Mouse (Mus musculus): ENCODE measurements around the gene Sacm1l.

The Sacm1l gene

DNA sequence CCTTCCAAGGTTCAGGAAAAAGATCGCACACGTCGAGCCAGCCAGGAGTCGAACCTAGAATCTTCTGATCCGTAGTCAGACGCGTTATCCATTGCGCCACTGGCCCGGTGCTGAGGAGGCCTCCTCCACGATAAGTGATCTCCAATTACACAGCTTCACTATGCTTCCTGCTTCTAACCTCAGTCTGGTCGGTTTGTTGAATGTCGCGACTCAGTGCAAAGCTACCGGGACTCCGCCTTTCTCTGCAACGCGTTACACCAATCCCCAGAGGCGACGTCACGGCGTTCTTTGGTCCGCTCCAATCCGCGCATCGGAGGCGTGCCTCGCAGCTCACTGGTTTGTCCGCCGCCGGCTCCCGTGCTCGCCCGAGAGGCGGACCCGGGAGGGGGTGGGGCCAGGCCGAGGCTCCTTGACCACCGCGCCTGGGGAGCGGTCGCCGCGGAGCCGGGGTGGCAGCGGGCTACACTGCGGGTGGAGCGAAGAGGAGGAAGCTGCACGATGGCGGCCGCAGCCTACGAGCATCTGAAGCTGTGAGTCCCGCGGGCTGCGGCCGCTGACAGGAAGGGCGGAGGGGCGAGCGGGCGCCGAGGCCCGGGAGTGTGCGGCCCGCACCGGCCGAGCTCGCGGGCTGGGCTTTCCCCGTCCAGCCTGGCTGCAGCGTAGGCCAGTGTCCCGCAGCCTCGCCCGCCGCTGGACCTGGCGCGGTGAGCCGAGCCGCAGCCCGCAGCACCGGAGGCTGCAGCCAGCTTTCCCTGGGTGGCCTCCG is at the start of gene Sacm1l:
Sacm1l (plus strand) TSS at position 368 of the 766 bp plus-strand sequence.
- DNase-seq = peak; percentile 99

DNA sequence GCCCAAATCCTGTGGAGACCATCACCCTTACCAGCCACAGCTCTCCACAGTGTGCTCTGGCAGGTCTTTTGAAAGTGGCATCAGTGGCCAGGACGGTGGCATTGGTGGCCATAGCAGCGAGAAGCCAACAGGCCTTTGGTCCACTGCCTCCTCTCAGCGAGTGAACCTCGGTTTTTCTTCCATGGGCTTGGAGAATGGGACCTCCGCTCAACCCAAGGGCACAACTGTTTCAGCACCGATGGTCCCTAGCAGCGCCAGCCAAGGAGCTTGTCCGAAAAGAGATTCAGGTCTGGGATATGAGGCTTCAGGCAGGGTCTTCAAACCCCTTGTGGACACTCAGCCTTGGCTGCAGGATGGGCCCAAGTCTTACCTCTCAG is 49.7 kb upstream of the Sacm1l start:
- no peak for DNase-seq

DNA sequence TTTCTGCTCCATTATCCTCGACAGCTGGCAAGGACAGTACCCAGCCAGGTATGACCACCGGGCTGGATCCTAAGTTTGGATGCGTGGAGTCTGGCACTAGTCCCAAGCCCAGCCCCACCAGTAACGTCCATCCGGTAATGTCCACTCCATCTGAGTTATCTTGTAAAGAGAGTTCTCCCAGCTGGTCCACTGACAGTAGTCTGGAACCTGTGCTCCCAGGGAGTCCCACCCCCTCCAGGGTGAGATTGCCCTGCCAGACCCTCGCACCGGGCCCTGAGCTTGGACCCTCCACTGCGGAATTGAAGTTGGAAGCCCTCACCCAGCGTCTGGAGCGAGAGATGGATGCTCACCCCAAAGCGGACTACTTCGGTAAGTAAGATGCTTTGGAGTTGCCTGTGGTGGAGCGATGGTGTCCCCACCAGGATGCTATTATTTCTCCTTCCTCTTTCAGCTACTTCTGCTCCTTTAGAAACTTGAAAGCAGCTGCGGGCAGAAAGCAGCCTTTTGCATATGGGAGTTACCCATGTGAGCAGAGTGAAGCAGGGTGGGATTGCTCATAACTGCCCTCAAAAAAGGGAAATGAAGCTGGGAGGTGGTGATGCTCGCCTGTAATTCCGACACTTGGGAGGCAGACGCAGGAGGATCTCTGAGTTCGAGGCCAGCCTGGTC is 49.2 kb upstream of the Sacm1l start:
- DNase-seq = peak; percentile 21

DNA sequence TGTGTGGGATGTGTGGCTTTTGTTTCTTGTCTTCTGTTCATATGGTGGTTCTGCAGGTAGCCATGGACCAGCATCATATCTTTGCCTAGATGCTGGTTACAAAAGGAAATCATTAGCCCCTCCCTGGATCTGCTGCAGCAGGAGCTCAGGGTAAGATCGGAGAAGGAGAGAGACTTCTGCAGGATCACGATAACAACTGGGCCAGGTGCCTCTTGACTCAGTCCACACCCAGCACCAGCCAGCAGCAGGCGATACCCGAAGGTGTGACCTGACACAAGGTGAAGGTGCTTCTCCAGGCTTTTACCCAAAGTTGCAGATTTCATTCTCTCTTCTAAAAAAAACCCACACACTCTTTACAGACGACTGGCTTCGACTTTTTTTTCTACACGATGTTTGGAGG is 48.4 kb upstream of the Sacm1l start:
- no peak for DNase-seq

DNA sequence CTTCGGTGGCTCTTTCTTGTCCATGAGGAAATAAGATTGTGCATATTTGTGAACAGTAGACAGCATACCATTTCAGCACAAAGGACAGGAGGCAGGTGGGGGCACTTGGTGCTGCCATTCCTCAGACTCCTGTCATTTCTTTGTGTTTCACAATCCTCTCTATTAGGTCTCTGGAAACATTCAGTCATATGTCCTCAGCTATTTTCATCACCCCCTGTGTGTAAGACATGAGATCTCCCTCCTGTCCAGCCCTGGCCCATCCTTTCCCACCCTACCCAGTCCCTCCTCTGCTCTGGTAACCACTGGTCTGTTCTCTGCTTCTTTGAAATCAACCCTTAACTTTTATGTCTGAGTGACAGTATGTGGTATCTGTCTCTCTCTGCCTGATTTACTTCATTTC is 46.0 kb upstream of the Sacm1l start:
- DNase-seq = no peak

DNA sequence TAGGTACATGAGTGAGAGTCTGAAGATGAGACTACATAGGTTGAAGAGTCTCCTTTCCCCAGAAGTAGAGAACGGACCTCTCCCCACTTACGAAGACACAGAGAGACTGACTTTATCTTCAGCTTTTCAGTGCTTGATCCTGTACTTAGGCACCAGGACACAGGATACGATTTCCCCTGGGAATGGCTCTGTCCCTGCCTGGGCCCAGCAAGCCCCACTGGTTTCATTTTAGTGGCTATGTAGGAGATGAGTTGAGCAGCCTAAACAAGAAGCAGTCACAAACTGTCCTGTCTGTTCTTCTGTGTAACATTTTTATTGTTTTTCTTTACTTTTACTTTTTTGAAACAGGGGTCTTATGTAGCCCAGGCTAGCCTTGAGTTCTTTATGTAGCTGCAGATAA is 44.7 kb upstream of the Sacm1l start:
- DNase-seq = no peak

DNA sequence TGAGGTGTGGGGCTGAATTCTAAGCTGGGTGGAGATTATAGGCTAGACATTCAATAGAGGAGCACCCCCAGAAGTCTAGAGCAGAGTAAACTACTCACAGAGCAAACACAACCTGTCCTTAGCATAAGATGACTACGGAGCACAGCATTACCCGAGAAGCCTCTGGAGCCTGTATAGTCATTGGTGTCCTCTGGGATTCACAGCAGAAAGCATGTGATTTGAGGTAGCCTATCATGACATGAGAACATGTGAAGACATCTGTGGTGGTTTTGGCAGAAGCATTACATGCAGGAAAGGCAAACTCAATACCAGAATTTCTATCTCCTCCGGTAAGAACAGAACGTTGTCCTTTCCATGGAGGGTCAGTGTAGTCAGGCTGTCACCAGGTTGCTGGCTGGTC is 44.0 kb upstream of the Sacm1l start:
- no peak for DNase-seq

DNA sequence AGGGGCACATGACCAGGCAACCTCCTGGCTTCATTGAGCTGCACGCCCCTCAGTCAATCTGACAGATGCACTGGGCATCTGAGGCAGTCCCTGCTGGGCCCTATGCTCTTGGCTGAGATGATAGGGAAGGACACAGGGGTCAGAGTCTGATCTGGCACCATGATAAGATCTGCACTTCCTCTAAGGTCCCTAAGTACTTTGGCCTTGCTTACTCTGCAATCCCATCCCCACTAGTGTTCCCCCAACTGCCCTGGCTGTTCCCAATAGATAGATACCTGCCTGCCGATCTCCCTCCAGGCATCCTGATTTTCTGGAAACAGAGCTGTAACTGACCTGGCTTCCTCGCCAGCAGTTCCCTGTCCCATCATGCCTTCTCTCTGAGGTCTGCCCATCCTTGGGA is 42.9 kb upstream of the Sacm1l start:
- no peak for DNase-seq

DNA sequence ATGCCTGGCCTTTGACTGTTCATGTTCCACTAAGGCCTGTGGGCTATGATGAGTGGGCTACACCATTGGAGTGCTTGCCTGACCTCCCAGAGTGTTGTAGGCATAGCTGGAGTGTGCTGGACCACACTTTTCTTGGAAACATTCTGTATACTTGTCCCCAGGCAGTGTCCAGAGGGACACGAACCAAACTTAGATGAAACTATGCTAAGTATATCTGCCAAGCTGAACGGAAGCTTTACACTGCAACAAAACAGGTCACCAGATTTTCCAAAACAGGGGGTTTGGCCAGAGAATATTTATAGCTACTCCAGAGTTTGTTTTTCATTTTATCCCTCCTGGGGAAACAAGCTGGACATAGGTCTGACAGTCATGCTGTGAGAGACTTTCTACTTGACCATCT is 40.5 kb upstream of the Sacm1l start:
- DNase-seq = no peak

DNA sequence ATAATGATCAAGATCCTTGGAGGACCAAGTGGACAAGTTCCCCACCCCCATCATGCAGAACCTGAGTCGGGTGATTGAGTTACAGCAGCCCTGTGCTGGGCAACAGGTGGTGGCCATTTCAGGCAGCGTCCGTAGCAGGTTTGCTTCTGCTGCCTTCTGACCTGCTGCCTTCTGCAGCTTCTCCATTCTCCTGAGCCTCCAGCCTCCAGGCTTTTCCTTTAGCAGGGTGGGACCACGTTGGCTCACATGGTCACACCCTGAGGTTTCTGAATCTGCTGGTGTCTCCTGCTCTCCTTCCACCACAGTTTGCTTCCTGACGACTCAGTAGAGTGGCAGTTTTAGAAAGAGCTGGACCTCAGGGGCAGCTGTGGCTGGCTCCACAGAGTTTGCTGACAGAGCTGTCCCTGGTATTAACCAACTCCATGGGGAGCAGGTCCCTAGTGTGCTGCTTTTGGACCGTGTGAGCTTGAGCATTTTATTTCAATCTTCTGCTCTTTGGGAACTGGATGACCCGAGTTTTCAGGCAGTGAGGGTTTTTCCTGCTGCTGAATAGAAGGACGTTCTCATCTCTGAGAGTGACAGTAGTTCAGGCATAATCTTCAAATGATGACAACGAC is 39.7 kb upstream of the Sacm1l start:
- DNase-seq = no peak

DNA sequence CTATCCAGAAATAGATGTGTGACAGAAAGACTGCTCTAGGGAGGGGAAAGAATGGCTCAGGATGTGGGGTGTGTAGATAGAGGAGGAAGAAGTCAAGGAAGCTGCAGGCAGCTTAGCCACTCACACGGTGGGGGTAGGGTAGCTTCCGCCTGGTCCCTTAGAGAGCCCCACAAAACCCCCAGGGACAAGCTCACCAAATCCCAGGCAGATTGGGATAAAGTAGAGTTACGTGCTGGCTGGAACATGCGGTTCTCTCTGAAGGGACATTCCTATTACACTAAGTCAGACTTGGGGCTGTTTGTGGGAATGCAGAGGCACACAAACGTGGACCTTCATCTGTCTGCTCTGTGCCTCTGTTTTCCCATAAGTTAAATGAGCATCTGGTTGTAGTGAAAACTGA is 38.6 kb upstream of the Sacm1l start:
- DNase-seq = no peak

DNA sequence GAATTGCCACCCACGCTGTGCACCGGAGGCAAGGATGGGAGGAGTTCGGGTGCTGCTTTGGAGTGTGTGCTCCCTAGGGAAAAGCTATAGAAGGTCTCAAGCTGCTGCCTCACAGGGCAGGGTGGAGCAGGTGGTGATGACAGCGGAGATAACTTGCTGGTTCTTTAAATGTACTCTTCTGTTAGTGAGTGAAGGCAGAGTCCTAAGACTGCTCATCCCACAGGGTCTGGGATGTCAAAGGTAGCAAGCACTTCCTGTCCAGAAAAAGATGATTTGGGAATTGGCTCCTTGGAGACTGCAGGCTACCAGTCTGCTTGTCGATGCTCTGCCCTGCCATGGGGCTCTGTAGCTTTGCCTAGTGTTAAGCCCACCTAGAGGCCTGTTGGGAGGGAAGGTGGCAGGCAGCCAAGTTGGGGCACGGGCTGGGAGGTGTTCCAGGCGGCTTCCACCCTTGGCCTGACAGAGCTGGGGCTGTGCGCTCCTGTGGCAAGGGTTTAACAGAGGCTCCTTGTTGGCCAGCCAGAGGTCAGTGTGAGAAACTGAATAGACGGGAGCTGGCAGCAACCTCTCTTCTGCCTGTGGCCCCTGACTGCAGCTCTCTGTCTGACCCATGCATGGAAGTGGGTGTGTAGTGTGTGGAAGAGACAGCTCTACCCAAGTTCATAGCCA is 37.5 kb upstream of the Sacm1l start:
- DNase-seq = peak; percentile 53

DNA sequence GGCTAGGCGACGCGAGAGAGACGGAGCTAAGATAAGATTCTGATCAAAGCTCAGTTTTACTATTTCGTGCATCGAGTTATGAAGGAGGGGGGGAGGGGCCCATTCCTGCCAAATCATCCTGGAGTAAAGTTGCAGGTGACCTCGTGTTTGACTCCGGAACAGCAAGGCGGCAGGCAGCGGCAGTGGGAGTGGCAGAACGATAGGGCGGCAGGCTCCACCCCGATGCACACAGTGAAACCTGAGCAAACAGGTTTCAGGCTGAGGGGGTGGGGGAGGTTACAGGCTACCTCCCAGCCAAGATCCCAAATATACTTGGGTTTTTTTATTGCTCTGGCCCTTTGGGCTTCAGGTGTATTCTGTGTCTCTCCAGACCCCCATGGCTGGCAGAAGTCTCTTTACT is 32.9 kb upstream of the Sacm1l start:
- peak; percentile 66 for DNase-seq

DNA sequence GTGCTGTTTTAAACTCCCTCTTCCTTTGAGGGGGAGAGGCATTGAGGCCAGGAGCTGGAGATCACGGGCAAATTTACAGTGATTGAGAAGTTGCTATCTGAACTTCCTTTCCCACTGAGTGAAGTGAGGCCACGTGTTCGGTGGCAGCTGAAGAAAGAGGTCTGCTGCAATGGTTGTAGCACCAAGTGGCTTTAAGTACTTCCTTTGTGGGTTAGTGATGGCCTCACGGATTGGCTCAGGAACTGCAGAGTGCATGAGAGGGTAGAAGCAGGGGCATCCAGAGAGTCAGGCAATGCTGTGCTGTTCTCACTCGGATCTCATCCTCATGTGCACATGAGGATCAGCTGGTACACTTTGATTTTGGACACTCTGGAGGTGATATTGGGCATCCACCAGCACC is 31.7 kb upstream of the Sacm1l start:
- DNase-seq = no peak

DNA sequence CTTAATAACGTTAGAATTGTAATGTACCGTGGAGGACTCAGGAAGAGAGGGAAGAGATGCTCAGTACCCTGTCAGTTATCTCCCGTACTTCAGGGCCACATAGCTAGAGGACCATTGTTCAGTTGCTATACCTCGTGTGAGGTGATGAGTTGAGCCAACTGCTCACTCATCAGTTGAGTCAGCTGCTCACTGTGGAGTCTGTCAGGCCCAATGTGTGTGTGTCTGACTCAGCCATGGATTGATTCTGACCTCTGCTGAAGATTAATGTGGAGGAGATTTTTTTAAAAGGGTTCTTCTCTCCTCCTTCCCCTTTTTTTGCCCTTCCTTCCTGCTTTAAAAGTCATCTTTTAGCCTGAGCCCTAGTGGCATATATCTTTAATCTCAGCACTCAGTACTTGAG is 29.1 kb upstream of the Sacm1l start:
- DNase-seq = no peak

DNA sequence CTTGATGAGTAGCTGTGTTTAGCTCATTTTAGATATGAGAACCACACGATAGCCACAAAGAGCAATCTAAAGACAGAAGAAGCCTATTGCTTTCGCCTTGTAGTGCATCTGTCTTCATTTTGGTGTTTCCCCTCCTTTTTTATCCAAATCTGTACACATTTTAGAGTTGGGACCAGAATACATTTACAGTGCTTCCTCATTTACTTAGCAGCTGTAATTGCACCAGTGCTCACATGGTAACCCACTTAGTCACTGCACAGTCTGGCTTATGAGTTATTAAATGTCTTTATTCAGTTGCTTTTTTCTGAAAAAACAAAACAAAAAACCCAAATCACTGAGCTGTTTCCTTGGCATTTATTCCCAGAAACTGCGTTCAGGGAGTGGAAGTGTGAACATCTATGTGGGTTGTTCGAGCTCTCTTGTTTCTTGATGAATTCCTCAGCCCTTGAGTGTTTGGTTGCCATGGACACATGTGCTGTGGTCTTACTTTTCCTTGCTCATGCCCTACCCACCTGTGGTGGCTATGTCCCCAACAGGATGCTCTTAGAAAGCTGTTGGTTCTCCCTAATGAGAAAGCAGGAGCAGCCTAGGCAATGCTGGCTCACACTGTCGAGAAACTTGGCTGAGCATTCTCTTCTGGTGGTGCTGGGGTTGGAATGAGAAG is 26.3 kb upstream of the Sacm1l start:
- DNase-seq = no peak

DNA sequence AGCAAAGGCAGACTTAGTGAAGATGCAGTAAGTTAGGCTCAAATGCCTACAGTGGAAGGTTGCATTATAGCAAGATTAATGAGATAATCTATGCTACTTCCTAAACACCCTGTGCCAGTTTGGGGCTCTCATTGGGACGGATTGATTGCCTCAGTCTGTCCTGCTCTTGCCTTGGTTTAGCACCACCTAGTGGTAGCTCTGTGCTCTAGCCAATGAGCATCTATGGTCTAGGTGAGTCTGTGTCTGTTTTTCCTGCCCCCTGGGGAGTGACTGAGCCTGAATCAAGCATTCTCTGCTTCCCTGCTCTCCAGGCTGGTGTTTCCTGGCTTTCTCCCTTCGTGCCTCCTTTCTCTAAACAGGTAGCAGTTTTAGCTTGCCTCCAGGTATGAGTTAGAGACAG is 25.2 kb upstream of the Sacm1l start:
- peak; percentile 82 for DNase-seq

DNA sequence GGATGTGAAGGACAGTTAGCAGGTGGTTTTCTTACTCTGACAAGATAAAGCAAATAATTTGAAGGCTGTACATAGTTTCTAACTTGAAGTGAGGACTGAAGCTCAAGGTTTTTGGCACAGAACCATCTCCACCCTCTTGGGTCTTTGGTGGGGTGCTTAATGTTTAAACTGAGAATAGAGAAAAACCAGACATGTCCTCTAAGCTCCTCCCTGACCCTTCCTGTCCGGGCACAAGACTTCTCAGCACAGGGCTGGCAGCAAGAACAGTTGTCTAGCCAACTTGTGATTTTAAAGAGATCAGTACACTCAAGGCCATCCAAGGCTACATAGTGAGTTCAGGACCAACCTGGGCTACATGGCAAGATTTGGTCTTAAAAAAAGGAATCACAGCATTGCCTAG is 24.0 kb upstream of the Sacm1l start:
- peak; percentile 85 for DNase-seq

DNA sequence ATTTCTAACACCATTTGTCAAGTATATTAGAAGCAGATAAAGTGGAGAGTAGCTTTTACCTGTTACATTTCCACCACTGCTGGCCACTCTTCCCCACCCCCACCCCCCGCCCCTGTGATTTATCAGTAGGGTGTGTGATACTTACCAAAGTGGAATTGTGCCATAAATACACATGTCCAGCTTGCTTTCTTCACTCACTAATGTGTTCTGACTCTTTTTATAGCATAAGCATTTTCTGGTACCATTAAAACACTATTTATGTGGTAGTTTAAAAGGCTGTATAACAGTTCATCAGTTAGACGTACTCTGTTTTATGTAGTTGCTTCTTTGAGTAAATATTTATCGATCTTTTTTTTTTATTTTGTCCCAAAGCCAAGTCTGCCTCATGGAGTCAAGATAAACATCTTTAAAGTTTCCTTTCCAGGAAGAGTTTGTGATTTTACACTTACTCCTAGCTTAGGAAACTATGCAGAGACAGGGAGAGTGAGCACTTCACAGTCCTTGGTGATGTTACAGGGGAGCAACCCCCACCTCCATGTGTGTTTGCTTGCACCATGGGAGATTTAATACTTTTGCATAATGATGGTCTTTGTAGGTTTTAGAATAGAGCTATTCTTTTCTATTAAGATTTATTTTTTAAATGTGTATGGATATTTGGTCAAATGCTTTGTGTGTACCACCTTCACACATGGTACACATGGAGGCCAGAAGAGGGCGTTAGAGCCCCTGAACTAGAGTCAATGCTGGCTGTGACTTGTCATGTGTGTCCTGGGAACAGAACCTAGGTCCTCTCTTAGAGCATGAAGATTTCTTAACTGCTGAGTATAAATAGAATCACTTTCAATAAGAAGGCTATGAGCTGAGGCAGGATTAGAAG is 23.1 kb upstream of the Sacm1l start:
- DNase-seq = no peak

DNA sequence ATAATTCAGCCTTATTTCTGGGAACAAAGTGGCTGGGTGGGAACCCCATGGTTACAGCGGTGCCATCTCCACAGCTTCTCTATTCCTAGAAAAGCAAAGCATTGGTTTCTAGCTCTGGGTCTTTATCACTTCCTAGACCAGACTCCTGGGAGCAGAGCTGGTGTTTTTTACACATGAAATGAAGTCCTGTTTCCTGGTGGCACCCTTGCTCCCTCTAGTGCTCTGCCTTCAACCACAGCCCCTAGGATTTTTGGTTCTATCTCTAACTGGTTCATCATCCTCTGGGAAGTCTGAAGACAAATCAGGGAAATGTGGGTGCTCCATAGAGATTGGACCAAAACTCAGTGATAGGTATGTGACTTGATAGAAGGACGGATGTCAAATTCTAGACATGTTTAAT is 22.2 kb upstream of the Sacm1l start:
- DNase-seq = no peak

DNA sequence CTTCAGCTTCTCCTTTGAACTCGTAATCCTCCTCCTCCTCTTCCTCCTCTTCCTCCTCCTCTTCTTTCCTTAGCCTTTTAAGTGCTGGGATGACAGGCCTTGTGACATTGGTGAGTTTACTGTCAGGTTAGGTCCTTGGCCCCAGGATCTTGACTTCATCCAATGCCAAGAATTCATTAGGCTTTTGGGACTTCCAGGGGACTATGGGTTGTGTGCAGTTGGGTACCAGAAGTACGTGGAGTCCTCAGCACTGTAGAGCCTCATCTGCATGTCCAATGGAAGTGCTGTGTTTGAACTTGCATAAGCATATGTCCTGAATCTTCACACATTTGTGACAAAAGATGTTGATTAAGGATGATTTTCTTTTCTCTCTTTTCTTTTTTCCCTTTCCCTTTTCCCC is 20.6 kb upstream of the Sacm1l start:
- no peak for DNase-seq
